In genomic region chr8:95632840-95633239, GRCm38 (mm10) we compare ENCODE assay signal across 9 mouse cellular contexts. TPM values are rescaled to one million over a fixed set of nuclear protein-coding genes. Genes with fewer than 3 reads are reported as not detected.
DNase-seq lines count a peak whose midpoint lies in the region; ATAC-seq lines count a peak whose summit lies in the region.
"Had no signal": no experiment of that assay in that cellular context is flagged by ENCODE, and none has a peak within 500 bp of the region (broad histone marks: within the 10 kb centered on the region; RNA-seq: fewer than 3 reads in every experiment).

No protein-coding gene starts in this region.

- ATAC-seq in heart, embryonic 14.5 days (ENCODE audit: insufficient number of reproducible peaks, insufficient read depth, low FRiP score, low read depth), result no peak
- peak; percentile 47; the same call in 1 of the 2 replicates for ATAC-seq in hindbrain, embryonic 11.5 days (ENCODE audit: low FRiP score)

- DNase-seq in heart, postnatal 4 days, result no peak
- DNase-seq in embryonic facial prominence, embryonic 10.5 days (ENCODE audit: low spot score), result no peak
- DNase-seq in hindbrain, embryonic 11.5 days (ENCODE audit: low spot score), result no peak
- peak; percentile 12 for DNase-seq in midbrain, embryonic 10.5 days (ENCODE audit: low spot score)
- DNase-seq in thymus, adult 18-20 months, result no peak
- DNase-seq in yolk sac, embryonic 10.5 days (ENCODE audit: low spot score), result no peak
- DNase-seq in urinary bladder, adult 2 months (ENCODE audit: low spot score), result no peak

- H3K27me3 ChIP-seq in heart, embryonic 14.5 days (ENCODE audit: control insufficient read depth, insufficient read depth, low read length), result no peaks in the 10 kb centered on the region
- peaks cover 3% of the 10 kb centered on the region; the same call in 1 of the 2 replicates for H3K27me3 ChIP-seq in embryonic facial prominence, embryonic 10.5 days (replicated peaks; ENCODE audit: low read depth, poor library complexity, severe bottlenecking)
- H3K27me3 ChIP-seq in hindbrain, embryonic 11.5 days (ENCODE audit: control insufficient read depth, insufficient read depth, low read length), result no peaks in the 10 kb centered on the region
- H3K27me3 ChIP-seq in midbrain, embryonic 10.5 days (ENCODE audit: low read depth, poor library complexity, severe bottlenecking), result peaks cover 19% of the 10 kb centered on the region

- 78% methylated on average over 6 of the region's 6 CpGs for whole genome bisulfite sequencing in heart, embryonic 14.5 days
- WGBS in embryonic facial prominence, embryonic 10.5 days, result 77% methylated on average over 6 of the region's 6 CpGs
- WGBS in hindbrain, embryonic 11.5 days, result 85% methylated on average over 6 of the region's 6 CpGs
- 79% methylated on average over 6 of the region's 6 CpGs for WGBS in midbrain, embryonic 10.5 days

- no peak overlapping the region for H3K9ac ChIP-seq in heart, embryonic 14.5 days (ENCODE audit: low read length)
- no peak overlapping the region for H3K9ac ChIP-seq in hindbrain, embryonic 11.5 days (ENCODE audit: low read depth, low read length)

- H3K27ac ChIP-seq in heart, embryonic 14.5 days (replicated peaks in 1 of 2; ENCODE audit: control insufficient read depth in 1 of 2, insufficient read depth in 1 of 2, low read depth in 2 of 2, low read length in 2 of 2), result no peak overlapping the region; a peak in 1 of 4 replicates
- H3K27ac ChIP-seq in embryonic facial prominence, embryonic 10.5 days (replicated peaks), result no peak overlapping the region
- H3K27ac ChIP-seq in hindbrain, embryonic 11.5 days (ENCODE audit: low read depth, low read length), result no peak overlapping the region
- H3K27ac ChIP-seq in midbrain, embryonic 10.5 days (replicated peaks), result 0 out of 2 replicates have a peak overlapping the region, but pooled peaks have one; percentile 46

- no peaks in the 10 kb centered on the region for H3K9me3 ChIP-seq in heart, embryonic 14.5 days (ENCODE audit: control insufficient read depth, low read length)
- no peaks in the 10 kb centered on the region for H3K9me3 ChIP-seq in embryonic facial prominence, embryonic 10.5 days
- no peaks in the 10 kb centered on the region for H3K9me3 ChIP-seq in hindbrain, embryonic 11.5 days (ENCODE audit: control insufficient read depth, low read length)
- H3K9me3 ChIP-seq in midbrain, embryonic 10.5 days (replicated peaks), result no peaks in the 10 kb centered on the region

- H3K4me2 ChIP-seq in heart, embryonic 14.5 days (ENCODE audit: low read length), result peak overlapping the region; percentile 89
- no peak overlapping the region; the same call in 1 of the 2 replicates for H3K4me2 ChIP-seq in hindbrain, embryonic 11.5 days (replicated peaks; ENCODE audit: low read depth, low read length)

- 0 out of 2 replicates have a peak, but pooled peaks cover under 1% of the 10 kb centered on the region for H3K36me3 ChIP-seq in heart, embryonic 14.5 days (ENCODE audit: control insufficient read depth, insufficient read depth, low read length)
- H3K36me3 ChIP-seq in embryonic facial prominence, embryonic 10.5 days (replicated peaks), result peaks cover 2% of the 10 kb centered on the region
- H3K36me3 ChIP-seq in hindbrain, embryonic 11.5 days (ENCODE audit: control insufficient read depth, insufficient read depth, low read length), result no peaks in the 10 kb centered on the region
- H3K36me3 ChIP-seq in midbrain, embryonic 10.5 days, result peaks cover 5% of the 10 kb centered on the region; the same call in 1 of the 2 replicates

- peak overlapping the region in 1 of 2 experiments; percentile 88; a peak in 2 of 4 replicates for H3K4me3 ChIP-seq in heart, embryonic 14.5 days (ENCODE audit: control insufficient read depth in 1 of 2, insufficient read depth in 1 of 2, low read depth in 1 of 2, low read length in 2 of 2)
- peak overlapping the region; percentile 78 for H3K4me3 ChIP-seq in embryonic facial prominence, embryonic 10.5 days
- H3K4me3 ChIP-seq in hindbrain, embryonic 11.5 days (ENCODE audit: low read depth, low read length), result peak overlapping the region; percentile 77
- peak overlapping the region; percentile 94 for H3K4me3 ChIP-seq in midbrain, embryonic 10.5 days

- peaks cover 4 to 9% of the 10 kb centered on the region in 2 experiments; a peak in 3 of 4 replicates for H3K4me1 ChIP-seq in heart, embryonic 14.5 days (ENCODE audit: control insufficient read depth in 2 of 2, insufficient read depth in 2 of 2, low read length in 2 of 2)
- H3K4me1 ChIP-seq in embryonic facial prominence, embryonic 10.5 days, result peaks cover 10% of the 10 kb centered on the region
- H3K4me1 ChIP-seq in hindbrain, embryonic 11.5 days (replicated peaks; ENCODE audit: control insufficient read depth, insufficient read depth, low read length), result no peaks in the 10 kb centered on the region
- peaks cover 11% of the 10 kb centered on the region for H3K4me1 ChIP-seq in midbrain, embryonic 10.5 days

RNA-seq across cellular contexts. Expression of gene Gins3, which starts 0.4 kb away (rescaled TPM):
- polyA plus RNA-seq in heart, embryonic 14.5 days (2014; fragmentation: Nextera tagmentation; extraction: Ambion mirVana), result 13.8 and 13.9 TPM in 2 replicates
- total RNA-seq in heart, postnatal 4 days (2021), result 1 to 10 TPM; 4.4 to 6.0 TPM
- polyA plus RNA-seq in embryonic facial prominence, embryonic 10.5 days (2016; fragmentation: Nextera tagmentation; extraction: Ambion mirVana), result 31.8 and 32.2 TPM in 2 replicates
- polyA plus RNA-seq in hindbrain, embryonic 11.5 days (2014; fragmentation: Nextera tagmentation; extraction: Ambion mirVana), result 24.1 and 25.1 TPM in 2 replicates
- 31.2 and 31.7 TPM in 2 replicates for polyA plus RNA-seq in midbrain, embryonic 10.5 days (2016; fragmentation: Nextera tagmentation; extraction: Ambion mirVana)
- polyA plus RNA-seq in urinary bladder, adult 2 months (2012; rRNA removed), result 3.8 and 4.8 TPM in 2 replicates

RNA-seq across cellular contexts. Expression of gene Ndrg4, which starts 43.9 kb away (rescaled TPM):
- 309 and 325 TPM in 2 replicates for polyA plus RNA-seq in heart, embryonic 14.5 days (2014; fragmentation: Nextera tagmentation; extraction: Ambion mirVana)
- total RNA-seq in heart, postnatal 4 days (2021), result 100 to 1,000 TPM; 324 to 340 TPM
- 18.5 and 20.6 TPM in 2 replicates for polyA plus RNA-seq in embryonic facial prominence, embryonic 10.5 days (2016; fragmentation: Nextera tagmentation; extraction: Ambion mirVana)
- polyA plus RNA-seq in hindbrain, embryonic 11.5 days (2014; fragmentation: Nextera tagmentation; extraction: Ambion mirVana), result 45.0 and 61.6 TPM in 2 replicates
- 27.4 and 43.9 TPM in 2 replicates for polyA plus RNA-seq in midbrain, embryonic 10.5 days (2016; fragmentation: Nextera tagmentation; extraction: Ambion mirVana)
- polyA plus RNA-seq in urinary bladder, adult 2 months (2012; rRNA removed), result 55.5 and 62.5 TPM in 2 replicates

RNA-seq across cellular contexts. Expression of gene Prss54, which starts 56.7 kb away (rescaled TPM):
- polyA plus RNA-seq in heart, embryonic 14.5 days (2014; fragmentation: Nextera tagmentation; extraction: Ambion mirVana), result not detected in 2 replicates
- total RNA-seq in heart, postnatal 4 days (2021), result not detected
- polyA plus RNA-seq in embryonic facial prominence, embryonic 10.5 days (2016; fragmentation: Nextera tagmentation; extraction: Ambion mirVana), result not detected in 2 replicates
- not detected in 2 replicates for polyA plus RNA-seq in hindbrain, embryonic 11.5 days (2014; fragmentation: Nextera tagmentation; extraction: Ambion mirVana)
- polyA plus RNA-seq in midbrain, embryonic 10.5 days (2016; fragmentation: Nextera tagmentation; extraction: Ambion mirVana), result not detected in 2 replicates
- polyA plus RNA-seq in urinary bladder, adult 2 months (2012; rRNA removed), result not detected in 2 replicates
- total RNA-seq: layer of hippocampus, adult 18-20 months had no signal
